Mouse (Mus musculus): ENCODE data around the gene Dop1b.

DNA sequence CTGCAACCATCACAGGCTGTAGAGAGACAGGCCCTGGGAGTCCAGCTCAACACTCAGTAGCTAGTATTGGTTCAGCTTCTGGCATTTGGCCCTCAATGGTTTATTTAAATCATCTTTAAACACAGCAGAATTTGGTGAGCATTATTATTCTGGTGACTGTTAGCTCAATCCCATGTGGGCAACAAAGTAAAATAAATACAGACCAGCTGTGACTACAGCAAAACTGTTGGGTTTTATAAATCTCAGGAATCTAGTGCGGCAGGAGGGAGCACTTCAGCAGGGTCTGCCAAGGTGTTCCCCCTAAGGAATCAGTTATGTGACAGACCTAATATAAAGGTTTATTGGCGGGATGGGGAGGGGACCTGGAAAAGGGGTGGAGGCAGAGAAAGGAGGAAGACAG is 19.0 kb upstream of the Dop1b start:
- TF ChIP-seq CTCF (IDR thresholded peaks at IDR 0.05; ENCODE audit: borderline replicate concordance, insufficient read depth, low read length) (no peak), POLR2A (IDR thresholded peaks at IDR 0.05; ENCODE audit: low read depth, low read length) (no peak)

Data from embryonic fibroblast, embryonic 13.5 days (primary cell).